Mouse (Mus musculus) gastrocnemius, adult 18-20 months (tissue): ENCODE results near the gene Dusp1. TPM values are rescaled to one million over a fixed set of nuclear protein-coding genes. Genes with fewer than 3 reads are reported as not detected.

Experiments used
- DNase-seq: peaks from one replicate; pipeline ENCODE4 v3.0.0; 2021; ENCODE audit warnings: low spot score
- microRNA-seq: library from miRNA; unstranded; fragments of <30 nt; microRNA quantifications from one replicate; pipeline ENCODE4 v1.2.0, GENCODE M21; 2021
- total RNA-seq, 2 experiments: library from RNA; stranded (reverse); gene quantifications; 2 replicates each; pipeline ENCODE4 v1.2.3; 2021

The Dusp1 gene
- total RNA-seq, 2 experiments from 2014 or later, result 66.1 to 117 TPM

DNA sequence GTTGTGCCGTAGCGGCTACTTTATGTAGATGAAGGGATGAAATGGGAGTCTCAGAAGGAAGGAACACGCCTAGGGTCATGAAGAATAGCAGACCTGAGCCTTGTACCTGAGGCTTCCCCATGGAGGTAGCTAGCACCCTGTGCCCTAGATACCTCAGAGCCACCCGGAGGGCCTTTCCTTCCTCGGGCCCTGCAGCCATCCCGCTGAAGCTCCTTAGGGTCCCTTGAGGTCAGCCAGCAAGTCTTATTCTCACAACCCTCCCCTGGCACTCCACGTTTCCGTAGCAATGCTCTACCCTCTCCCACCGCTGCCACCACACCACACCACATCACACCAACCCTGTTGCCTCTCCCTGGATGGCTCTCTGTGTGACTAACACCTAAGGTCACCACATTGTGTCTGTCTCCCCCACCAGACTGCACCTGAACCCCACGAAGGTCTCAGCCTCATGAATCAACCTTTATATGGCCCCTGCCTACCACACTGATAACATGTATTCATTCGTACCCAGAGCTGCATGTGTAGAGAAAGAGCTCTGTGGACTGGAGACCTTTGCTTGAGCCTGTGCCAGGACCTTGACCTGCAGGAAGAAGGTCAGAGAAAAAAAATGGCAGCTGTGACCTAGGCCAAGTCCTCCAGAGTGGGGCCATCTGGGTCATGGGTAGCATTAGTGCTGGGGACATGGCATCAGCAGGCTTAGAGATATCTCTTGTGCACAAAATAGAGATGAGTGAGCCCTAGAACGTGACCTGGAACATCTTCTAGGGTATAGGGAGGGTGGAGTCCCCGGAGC is 93.6 kb downstream of the Dusp1 start:
- DNase-seq, result no peak

DNA sequence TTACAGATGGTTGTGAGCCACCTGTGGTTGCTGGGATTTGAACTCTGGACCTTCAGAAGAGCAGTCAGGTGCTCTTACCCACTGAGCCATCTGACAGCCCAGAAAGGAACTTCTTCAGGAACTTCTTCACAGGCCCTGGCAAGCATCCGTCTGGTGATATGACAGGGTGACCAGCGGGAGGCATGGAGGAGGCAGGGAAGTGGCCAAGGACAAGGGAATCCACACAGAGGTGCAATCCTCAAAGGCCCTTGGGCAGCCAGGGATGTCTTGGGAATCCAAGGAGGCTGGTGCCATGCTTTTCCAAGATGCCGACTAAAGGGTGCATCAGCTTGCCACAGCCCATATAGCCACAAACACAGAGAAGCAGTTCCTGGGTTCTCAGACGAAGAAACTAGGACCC is 94.3 kb downstream of the Dusp1 start:
- DNase-seq, result no peak

DNA sequence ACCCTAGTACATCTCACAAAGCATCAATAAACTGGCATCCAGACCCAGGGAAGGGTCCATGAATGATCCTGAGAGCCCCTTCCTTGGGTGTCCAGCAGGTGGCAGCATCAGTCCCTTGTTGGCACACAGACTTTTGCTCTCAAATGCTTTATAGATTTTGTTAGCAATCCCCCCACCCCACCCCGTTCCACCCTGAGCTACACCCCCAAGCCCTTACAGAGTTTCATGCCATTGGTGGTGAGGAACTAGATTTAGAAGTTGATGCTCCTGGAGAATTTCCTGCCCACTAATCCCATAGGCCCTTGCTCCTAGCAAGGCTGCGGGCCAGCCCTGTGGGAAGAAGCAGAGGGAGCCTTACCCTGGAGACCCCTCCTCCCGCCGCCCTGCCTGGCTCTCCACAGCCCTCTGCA is 95.2 kb downstream of the Dusp1 start:
- DNase-seq, result peak; percentile 84

DNA sequence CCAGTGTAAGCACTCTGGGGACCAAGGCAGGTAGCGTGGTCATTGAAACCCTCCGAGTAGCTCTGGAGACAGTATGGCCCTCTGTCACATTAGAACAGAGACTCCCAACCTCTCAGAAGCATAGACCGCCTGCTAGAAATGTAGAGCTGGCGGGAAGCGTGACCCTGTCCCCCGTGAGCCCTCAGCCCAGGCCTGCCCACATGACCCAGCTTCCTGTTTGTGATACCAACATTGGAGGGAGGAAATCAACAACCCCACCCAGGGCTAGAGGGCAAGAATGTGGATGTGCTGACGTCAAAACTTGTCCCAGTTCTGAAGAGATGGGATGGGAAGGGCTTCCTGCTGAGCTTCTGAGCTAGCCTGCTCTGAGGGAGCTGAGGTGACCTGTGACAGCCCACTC is 97.0 kb downstream of the Dusp1 start:
- DNase-seq, result peak; percentile 47

DNA sequence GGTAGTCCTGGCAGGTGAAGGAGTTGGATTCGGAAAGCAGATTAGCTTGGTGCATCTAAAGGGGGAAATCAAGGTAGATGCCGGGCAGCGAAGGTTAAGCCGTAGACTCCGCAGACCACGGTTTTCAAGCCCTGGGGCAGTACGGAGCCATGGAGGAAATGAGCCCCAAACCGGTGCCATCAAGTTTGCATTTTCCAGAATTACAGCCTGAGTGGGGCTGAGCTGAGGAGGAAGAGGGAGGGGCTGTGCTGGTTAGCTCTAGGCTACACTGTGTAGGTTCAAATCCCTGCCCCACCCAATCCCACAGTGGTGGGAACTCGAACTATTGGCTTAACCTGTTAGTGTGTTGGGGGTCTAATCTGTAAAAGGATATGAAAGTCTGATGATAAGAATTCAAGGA is 97.4 kb downstream of the Dusp1 start:
- DNase-seq, result no peak

- DNase-seq, result no peak
Measured at GRCm38 (mm10) chr17:26463984-26464383, 97.9 kb downstream of the Dusp1 start.

DNA sequence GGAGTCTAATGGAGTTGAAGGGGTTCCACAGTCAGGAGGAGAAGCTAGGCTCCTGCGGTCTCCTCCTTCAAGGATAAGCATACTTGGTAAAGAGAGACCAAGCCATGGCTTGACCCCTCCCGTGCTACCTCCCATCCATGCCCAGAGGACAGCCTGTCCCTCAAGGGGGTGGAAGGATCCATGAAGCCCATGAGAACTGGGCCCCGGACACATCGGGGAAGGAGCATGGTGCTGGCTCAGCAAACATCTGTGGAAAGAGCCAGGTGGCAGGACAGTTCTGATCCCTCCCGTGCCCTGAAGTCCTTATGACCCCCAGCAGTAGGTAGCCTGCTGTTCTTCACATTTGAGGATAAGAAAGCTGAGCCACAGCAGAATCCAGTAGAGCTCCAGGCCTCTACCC is 98.5 kb downstream of the Dusp1 start:
- DNase-seq, result no peak

DNA sequence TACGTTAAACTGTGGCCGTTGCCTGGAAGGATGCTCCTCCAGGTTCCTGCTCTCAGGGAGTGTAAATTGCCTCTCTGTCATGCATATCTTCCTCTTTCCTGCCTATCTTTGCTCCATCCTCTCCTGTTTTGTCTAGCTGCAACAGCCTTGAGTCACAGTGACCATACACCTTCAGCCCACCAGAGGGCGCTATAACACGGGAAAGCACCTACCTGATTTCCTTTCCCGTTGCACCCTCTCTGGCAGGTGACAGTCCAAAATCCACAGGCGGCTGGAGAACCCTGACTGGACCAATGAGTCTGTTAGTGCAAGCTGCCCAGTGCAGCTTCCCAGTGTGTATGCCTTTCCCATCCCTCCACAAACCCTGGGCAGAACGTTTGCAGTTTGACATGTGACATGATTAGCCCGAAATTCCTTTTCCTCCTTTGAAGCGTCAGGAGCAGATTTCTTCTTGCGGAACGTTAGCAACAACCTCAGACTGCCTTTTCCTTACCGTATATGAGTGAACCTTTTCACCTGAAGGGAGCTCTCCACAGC is 99.2 kb downstream of the Dusp1 start:
- peak; percentile 78 for DNase-seq

- no peak for DNase-seq
Measured at GRCm38 (mm10) chr17:26458049-26458448, 103.9 kb downstream of the Dusp1 start.

DNA sequence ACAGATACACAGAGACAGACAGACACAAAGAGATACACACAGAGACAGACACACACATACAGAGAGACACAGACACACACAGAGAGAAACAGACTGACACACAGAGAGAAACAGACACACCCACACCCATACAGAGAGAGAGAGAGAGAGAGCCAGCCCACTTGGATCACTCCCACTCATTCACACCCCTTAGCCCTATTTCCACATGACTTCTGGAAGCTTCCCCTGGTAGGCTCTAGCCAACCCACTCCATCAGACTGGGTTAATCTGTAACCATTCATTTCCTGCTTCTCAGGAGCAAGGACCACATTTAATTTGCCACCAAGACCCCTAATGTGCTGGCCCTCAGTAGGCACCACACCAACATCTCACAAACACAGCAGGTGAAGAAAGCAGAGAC is 104.4 kb downstream of the Dusp1 start:
- DNase-seq, result no peak

Small RNA genes lying within 50 kb of the gene (microRNA-seq; reads per million reads assigned to microRNA genes)
- gene Gm22420, result not detected

Other genes with a start within 250 kb of the Dusp1 start
- 1 to 10 TPM; 2.6 to 3.0 TPM for gene Neurl1b, start 147.3 kb downstream of the Dusp1 start, total RNA-seq
- gene Ergic1, start 639 bp downstream of the Dusp1 start, total RNA-seq, result 10 to 100 TPM; 44.6 to 46.5 TPM
- gene Atp6v0e, start 101.1 kb upstream of the Dusp1 start, total RNA-seq, result 10 to 100 TPM; 41.1 to 44.0 TPM
- gene Crebrf, start 153.5 kb upstream of the Dusp1 start, total RNA-seq, result 10 to 100 TPM; 37.7 to 47.2 TPM
- 10 to 100 TPM; 25.2 to 29.7 TPM for gene Bnip1, start 218.9 kb upstream of the Dusp1 start, total RNA-seq